Comparison of ENCODE assay signal across 16 mouse cellular contexts in genomic region chr2:114492398-114492797, GRCm38 (mm10).
"Had no signal": no experiment of that assay in that cellular context is flagged by ENCODE, and none has a peak within 500 bp of the region (broad histone marks: within the 10 kb centered on the region; RNA-seq: fewer than 3 reads in every experiment).

No protein-coding gene starts in this region.

- H3K9ac ChIP-seq: intestine, embryonic 15.5 days; limb, embryonic 12.5 days; liver, embryonic 13.5 days; liver, postnatal 0 days; lung, embryonic 15.5 days had no signal

- H3K4me1 ChIP-seq: intestine, embryonic 15.5 days; limb, embryonic 12.5 days; liver, embryonic 13.5 days; lung, embryonic 15.5 days; megakaryocyte, embryonic 14.5 days had no signal

- H3K9me3 ChIP-seq: intestine, embryonic 15.5 days; limb, embryonic 12.5 days; liver, embryonic 13.5 days; lung, embryonic 15.5 days; megakaryocyte, embryonic 14.5 days had no signal

- H3K4me3 ChIP-seq: intestine, embryonic 15.5 days; limb, embryonic 12.5 days; liver, embryonic 13.5 days; lung, embryonic 15.5 days; megakaryocyte, embryonic 14.5 days had no signal

- ATAC-seq: hindbrain, embryonic 16.5 days; intestine, embryonic 15.5 days; liver, postnatal 0 days had no signal

- H3K36me3 ChIP-seq: intestine, embryonic 15.5 days; limb, embryonic 12.5 days; liver, embryonic 13.5 days; lung, embryonic 15.5 days had no signal

- H3K27ac ChIP-seq: intestine, embryonic 15.5 days; limb, embryonic 12.5 days; liver, embryonic 13.5 days; lung, embryonic 15.5 days; macrophage had no signal

- H3K27me3 ChIP-seq: intestine, embryonic 15.5 days; limb, embryonic 12.5 days; liver, embryonic 13.5 days; lung, embryonic 15.5 days; megakaryocyte, embryonic 14.5 days had no signal

- DNase-seq: kidney, adult 9 months; kidney, postnatal 36 days; layer of hippocampus, postnatal 36 days; liver, embryonic 13.5 days; liver, postnatal 0 days; lung, postnatal 14 days; midbrain, embryonic 14.5 days; right cerebral cortex, postnatal 25 days; thymus, adult 18-20 months; thymus, postnatal 14 days had no signal

- H3K4me2 ChIP-seq: intestine, embryonic 15.5 days; limb, embryonic 12.5 days; liver, embryonic 13.5 days; lung, embryonic 15.5 days had no signal
